Mouse (Mus musculus): ENCODE results near the gene Reln.

DNA sequence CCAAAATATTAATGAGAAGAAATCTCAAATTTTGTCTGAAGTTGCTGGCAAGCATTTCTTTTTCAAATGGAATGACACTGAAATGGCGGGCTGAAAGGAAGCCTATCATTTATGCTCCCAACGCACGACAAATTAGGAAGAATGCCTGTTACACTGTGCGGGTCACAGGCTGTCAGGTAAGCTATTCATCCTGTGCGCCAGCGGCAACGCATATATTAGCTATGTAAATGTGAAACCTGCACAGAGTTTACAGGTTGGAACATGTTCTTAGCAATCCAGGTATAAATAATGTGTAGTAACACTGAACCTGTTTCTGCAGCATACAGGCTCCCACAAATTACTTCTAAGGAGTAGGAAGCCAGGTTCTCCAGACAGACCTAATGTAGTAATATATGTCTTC lies 152.7 kb downstream of the Reln start:
- TF ChIP-seq POLR2A (IDR thresholded peaks at IDR 0.05; ENCODE audit: insufficient read length, low read depth) (no peak), MYOG (IDR thresholded peaks at IDR 0.05; ENCODE audit: control insufficient read depth in 1 of 3, insufficient read depth in 1 of 3, insufficient read length in 2 of 3, low read depth in 2 of 3) (no peak), MAX (IDR thresholded peaks at IDR 0.05; ENCODE audit: low read depth) (no peak), SRF (IDR thresholded peaks at IDR 0.05; ENCODE audit: control insufficient read depth, insufficient read length, low read depth) (no peak), USF1 (IDR thresholded peaks at IDR 0.05; ENCODE audit: low read depth) (no peak), POLR2AphosphoS2 (IDR thresholded peaks at IDR 0.05; ENCODE audit: insufficient read length, low read depth) (no peak), E2F4 (IDR thresholded peaks at IDR 0.05; ENCODE audit: insufficient read depth) (no peak), TCF12 (IDR thresholded peaks at IDR 0.05; ENCODE audit: insufficient read depth, poor library complexity, severe bottlenecking) (no peak), CEBPB (IDR thresholded peaks at IDR 0.05; ENCODE audit: insufficient read depth, poor library complexity, severe bottlenecking) (no peak), REST (IDR thresholded peaks at IDR 0.05; ENCODE audit: insufficient read depth, insufficient read length) (no peak), MYOD1 (IDR thresholded peaks at IDR 0.05; ENCODE audit: control insufficient read depth in 1 of 3, insufficient read length in 2 of 3, low read depth in 2 of 3) (no peak), TCF3 (IDR thresholded peaks at IDR 0.05; ENCODE audit: insufficient read length, low read depth) (no peak)
